Mouse (Mus musculus) layer of hippocampus, adult 2 months (tissue): ENCODE measurements around the gene Krtap28-10. TPM values are rescaled to one million over a fixed set of nuclear protein-coding genes. Genes with fewer than 3 reads are reported as not detected.
A peak's percentile ranks its signal among the peaks of the same experiment; 100 is the strongest.
"Not testable (repeated sequence)": the region's sequence is repeated elsewhere in the genome, so short reads cannot be mapped to it uniquely, and the experiment has no call there.

ENCODE experiments used
- DNase-seq, 2 experiments: peaks; one replicate each; pipeline ENCODE4 v3.0.0; 2022; ENCODE audit warnings: low spot score in 2 of 2
- H3K27ac ChIP-seq: fragments of 200-600 bp; 2 replicates; pipeline ENCODE4 v1.8.1; 2022
- H3K4me3 ChIP-seq: fragments of 200-600 bp; 2 replicates; pipeline ENCODE4 v1.8.1; 2022; ENCODE audit warnings: mild to moderate bottlenecking
- CTCF ChIP-seq: fragments of 200-600 bp; conservative IDR thresholded peaks from 2 replicates; pipeline ENCODE4 v1.8.1; 2022; ENCODE audit warnings: antibody characterized with exemption, mild to moderate bottlenecking, moderate library complexity
- total RNA-seq, 2 experiments: library from RNA; stranded (reverse); gene quantifications; 2 replicates each; pipeline ENCODE4 v1.2.3; 2021

Gene Krtap28-10
- total RNA-seq, 2 experiments from 2014 or later, result not detected

DNA sequence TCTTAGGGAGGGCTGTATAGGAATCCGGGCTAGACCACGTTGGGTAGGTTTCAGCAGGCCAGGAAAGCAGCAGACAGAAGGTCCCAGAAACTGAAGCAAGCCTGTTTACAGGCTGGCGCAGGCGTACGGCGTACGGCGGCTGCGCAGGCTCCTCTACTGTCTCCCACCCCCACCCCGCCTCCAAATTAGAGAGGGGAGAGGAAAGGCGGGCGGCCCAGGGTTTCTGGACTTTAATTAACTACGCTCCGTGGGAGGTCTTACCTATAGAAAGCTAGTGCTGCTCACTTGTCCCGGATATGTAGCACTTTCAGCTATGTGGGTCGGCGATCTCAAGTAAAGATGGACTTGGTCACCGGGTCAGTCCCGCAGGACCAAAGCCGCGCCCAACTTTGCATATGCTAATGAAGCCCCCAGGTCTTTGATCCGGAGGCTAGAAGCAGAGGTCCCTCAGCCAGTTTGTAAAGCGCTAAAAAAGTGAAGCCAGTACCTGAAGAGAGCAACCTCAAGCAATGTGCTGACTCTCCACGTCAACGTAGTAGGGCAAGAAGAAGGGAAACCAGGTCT lies 4.1 kb downstream of the Krtap28-10 start, which contains the start of gene Slc19a3:
TSS of gene Slc19a3 (minus strand) at position 340 of the 564 bp plus-strand sequence.
- no peak for TF ChIP-seq CTCF
- peak; percentile 29 to 36 for DNase-seq
- Histone ChIP-seq H3K27ac (peak within 1 kb of the TSS; percentile 86), H3K4me3 (peak within 1 kb of the TSS; percentile 48)

- DNase-seq, result no peak
- no peak for TF ChIP-seq CTCF
- H3K4me3 ChIP-seq, result peak overlapping the region; percentile 48
- H3K27ac ChIP-seq, result peak overlapping the region; percentile 86
These were observed 5.2 kb downstream of the Krtap28-10 start for GRCm38 (mm10) chr1:83036892-83037667.

DNA sequence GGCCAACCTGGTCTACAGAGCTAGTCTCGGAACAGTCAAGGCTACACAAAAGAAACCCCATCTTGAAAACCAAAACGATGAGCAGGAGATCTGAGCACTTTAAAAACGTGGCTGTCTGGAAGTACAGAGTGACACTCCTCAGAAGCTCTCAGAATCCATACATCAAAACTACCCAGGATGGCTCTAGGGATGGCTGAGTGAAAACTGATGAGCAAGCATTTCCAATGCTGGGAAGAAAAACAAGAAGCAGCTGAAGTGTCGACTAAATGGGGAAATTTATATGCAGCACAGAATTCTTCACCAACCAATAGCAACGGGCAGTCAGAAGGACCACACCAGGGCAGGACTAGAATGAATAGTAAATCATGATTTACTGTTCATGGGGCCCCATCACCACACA lies 7.8 kb downstream of the Krtap28-10 start:
- TF ChIP-seq CTCF, result no peak
- Histone ChIP-seq H3K27ac (no peak overlapping the region), H3K4me3 (no peak overlapping the region)
- DNase-seq, result no peak

DNA sequence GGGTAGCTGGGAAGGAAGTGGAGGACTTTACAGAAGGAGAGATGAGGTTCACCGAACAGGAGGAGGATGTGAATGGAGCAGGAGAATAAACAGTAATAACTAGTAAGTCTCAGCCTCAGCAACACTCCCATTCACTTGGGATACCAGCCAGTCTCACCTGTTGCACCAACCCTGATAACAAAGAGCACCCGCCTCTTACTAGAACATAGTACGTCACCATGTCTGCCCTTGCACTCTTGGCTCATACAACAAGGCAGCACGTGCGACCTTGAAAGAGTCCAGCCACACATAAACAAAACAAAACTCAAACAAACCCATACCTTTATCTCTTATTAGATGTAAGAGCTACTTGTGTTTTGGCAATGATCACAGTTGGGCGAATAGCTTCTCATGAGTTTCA lies 9.8 kb downstream of the Krtap28-10 start:
- no peak overlapping the region for H3K4me3 ChIP-seq
- no peak for TF ChIP-seq CTCF
- H3K27ac ChIP-seq, result no peak overlapping the region
- no peak for DNase-seq

- no peak overlapping the region for H3K27ac ChIP-seq
- no peak overlapping the region for H3K4me3 ChIP-seq
- TF ChIP-seq CTCF, result no peak
- DNase-seq, result no peak
These were observed 10.3 kb downstream of the Krtap28-10 start for GRCm38 (mm10) chr1:83031950-83032349.

- no peak for DNase-seq
- no peak for TF ChIP-seq CTCF
- no peak overlapping the region for H3K27ac ChIP-seq
- no peak overlapping the region for H3K4me3 ChIP-seq
These were observed 25.7 kb downstream of the Krtap28-10 start for GRCm38 (mm10) chr1:83016556-83016955.

- no peak overlapping the region for H3K27ac ChIP-seq
- H3K4me3 ChIP-seq, result no peak overlapping the region
- DNase-seq, result no peak
- no peak for TF ChIP-seq CTCF
These were observed 26.9 kb downstream of the Krtap28-10 start for GRCm38 (mm10) chr1:83015329-83015879.

DNA sequence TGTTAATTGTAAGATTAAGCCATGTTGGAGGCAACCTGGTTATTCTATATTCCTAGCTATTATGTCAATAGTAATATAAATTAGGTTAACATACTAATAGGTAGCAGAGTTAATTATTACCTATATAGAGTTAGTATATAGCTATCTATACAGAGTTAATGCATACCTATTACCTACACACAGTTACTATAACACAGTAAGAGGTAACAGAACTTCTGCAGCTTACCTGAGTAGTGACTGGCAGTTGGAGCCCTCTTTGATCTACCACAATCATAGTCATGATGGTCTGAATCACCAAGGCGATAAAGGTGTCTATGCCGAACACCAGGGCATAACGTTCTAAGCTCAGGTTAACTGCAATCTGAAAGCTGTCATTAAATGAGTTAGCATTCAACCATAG lies 27.8 kb downstream of the Krtap28-10 start:
- Histone ChIP-seq H3K27ac (no peak overlapping the region), H3K4me3 (no peak overlapping the region)
- TF ChIP-seq CTCF, result no peak
- DNase-seq, result no peak

DNA sequence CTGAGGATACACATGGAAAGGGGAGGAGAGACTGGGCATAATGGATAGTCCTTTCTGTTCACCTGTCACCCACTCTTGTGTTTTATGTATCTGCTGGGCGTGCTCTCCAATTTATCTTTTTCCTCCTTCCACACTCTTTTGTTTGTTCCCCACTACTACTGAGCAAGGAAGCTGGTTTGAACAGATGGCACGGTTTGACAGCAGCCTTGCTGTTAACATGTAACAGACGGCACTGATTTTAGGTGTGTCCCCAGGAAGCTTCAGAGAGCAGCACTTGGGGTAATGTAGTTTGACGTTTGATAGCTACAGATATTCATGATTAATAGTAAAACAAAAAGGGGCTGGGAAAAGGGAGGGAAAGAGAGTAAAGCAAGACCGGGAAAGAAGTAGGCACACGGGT lies 34.8 kb downstream of the Krtap28-10 start:
- no peak overlapping the region for H3K4me3 ChIP-seq
- DNase-seq, result peak in 1 of 2 experiments; percentile 15
- no peak overlapping the region for H3K27ac ChIP-seq
- no peak for TF ChIP-seq CTCF

DNA sequence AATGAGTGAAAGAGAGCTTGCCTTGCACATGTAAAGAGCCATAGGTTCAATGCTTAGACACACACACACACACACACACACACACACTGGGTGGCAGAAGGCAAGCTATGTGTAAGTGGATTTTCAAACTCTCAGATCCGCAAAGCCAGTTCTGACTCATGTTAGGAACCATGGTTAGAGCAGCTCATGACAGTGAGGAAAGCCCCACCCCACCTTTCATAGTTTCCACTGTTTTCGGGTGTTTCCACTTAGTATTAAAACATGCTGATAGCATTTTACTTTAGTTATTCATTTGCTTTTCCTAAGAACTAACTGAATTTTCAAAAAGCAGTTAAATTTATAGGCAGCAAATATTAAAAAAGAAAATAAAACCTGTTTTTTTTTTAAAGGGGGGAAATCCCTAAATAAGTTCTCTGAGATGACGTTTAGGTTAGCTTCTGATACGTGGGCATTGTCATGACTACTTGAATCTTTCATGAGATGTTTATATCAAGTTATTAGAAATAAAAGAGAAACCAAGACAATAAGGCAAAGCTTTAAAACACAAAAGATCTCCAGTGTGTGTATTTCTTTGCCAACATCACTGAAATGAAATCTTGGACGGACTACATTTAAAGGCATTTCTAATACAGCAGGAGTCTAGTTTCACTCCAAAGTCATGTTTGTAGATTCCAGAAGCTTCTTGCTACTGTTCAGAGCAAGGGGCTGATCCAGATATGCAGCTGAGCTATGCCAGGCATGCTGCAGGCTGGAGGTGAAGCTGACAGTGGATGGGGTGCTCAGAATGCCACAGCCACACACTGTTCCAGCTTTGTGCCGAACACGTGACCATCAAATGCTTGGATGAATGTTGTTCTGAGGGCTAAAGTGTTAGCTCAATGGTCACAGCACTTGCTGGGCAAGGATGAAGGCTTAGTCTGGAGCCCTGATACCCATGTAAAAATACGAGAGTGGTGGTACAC lies 35.8 kb downstream of the Krtap28-10 start:
- no peak for DNase-seq
- no peak for TF ChIP-seq CTCF
- Histone ChIP-seq H3K4me3 (no peak overlapping the region), H3K27ac (no peak overlapping the region)

DNA sequence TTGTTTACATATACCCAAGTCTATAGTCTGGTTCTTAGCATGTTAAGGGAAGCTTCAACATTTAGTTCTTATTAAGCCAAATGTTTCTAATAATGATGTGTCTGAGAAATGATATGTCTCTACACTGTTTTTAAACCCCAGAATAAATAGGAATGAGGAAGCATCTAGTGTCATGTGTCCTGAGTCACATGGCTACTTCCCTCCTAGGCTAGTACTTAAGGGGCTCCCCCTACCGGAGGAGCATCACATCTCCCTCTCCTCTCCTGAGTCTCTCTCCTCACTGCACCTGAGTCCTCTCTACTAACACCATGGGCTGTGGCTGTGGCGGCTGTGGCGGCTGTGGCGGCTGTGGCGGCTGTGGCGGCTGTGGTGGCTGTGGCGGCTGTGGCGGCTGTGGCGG lies 42.0 kb downstream of the Krtap28-10 start, which contains the start of gene Gm47959:
TSS of gene Gm47959 (plus strand) at position 243 of the 400 bp plus-strand sequence.
- not testable (repeated sequence) for DNase-seq, H3K27ac ChIP-seq, H3K4me3 ChIP-seq

DNA sequence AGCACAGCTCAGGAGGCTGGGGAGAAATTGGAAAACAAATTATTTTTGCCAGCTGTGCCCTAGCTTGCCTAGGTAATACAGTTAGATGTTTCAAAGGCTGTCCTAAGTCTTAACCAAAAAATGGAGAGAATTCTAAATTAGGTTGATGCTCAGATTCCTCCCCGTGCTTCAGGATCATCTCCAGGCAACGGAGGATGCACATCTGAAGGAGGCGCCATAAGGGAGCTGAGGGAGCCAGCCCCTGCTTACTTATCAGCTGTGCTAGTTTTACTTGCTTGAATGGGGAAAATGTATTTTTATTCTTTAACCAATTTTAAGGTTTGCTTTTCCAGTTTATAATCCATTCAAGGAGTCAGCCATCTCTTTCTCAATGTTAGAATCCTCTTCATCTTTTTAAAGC lies 48.3 kb downstream of the Krtap28-10 start:
- H3K4me3 ChIP-seq, result no peak overlapping the region
- no peak overlapping the region for H3K27ac ChIP-seq
- DNase-seq, result no peak
- TF ChIP-seq CTCF, result no peak

DNA sequence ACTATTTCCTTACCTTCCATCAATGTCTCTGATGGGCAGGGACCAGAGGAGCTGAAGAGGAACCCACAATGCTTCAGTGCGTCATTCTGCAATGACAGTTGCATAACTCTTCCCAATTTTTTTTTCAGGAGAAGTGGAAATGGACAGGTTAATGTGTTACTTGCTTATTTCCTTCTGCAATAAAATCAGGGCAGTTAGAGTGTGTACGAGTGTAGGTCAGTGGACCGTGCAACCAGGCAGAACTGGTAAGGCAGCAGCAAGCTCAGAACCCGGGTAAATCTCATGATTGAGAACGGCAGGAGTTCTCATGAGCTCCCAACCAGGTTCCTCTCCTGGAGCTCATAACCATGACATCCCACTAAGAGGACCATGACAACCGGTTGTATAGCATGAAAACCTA lies 50.2 kb downstream of the Krtap28-10 start:
- TF ChIP-seq CTCF, result no peak

More for the DNA sequence above, 50.2 kb downstream of the Krtap28-10 start:
- no peak for DNase-seq
- no peak overlapping the region for H3K27ac ChIP-seq
- no peak overlapping the region for H3K4me3 ChIP-seq
